Mouse (Mus musculus) kidney, adult 18-20 months (tissue): ENCODE results near the gene Plcl2.
"Not testable (repeated sequence)": the region's sequence is repeated elsewhere in the genome, so short reads cannot be mapped to it uniquely, and the experiment has no call there.

Source experiments
- DNase-seq: peaks from one replicate; pipeline ENCODE4 v3.0.0; 2021

The Plcl2 gene

DNA sequence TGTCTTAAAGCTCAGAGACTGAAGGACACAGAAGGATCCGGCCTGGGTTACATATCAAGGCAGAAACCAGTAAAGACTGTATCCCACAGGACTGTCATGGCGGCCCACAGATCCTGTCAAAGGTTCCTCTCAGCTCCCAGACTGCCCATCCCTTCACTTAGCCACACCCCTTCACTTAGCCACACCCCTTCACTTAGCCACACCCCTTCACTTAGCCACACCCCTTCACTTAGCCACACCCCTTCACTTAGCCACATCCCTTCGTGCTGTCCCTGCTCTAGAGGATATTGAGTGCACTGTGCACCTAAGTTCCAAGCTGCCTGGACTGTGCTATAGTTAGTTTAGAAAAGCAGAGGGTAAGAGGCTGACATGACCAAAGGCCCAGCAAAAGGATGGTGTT, 118.5 kb downstream of the Plcl2 start:
- DNase-seq = no peak

DNA sequence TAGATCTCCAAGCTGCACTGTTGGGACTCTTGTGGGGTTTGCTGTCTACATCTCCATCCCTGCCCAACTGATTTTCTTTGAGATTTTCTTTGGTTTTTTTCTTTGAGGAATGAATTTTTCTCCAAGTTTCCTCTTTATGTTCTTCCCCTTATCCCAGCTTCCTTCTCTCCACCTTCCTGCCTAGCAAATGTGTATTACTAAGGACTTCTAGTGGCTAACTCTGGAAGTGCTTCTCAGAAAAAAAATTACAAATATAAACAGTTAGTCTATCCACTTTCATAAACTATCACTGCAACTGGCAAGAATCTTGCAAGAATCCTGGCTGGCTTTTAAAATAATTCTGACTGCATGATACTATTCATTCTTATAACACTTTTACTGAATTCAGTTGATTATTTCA, 119.5 kb downstream of the Plcl2 start:
- no peak for DNase-seq

DNA sequence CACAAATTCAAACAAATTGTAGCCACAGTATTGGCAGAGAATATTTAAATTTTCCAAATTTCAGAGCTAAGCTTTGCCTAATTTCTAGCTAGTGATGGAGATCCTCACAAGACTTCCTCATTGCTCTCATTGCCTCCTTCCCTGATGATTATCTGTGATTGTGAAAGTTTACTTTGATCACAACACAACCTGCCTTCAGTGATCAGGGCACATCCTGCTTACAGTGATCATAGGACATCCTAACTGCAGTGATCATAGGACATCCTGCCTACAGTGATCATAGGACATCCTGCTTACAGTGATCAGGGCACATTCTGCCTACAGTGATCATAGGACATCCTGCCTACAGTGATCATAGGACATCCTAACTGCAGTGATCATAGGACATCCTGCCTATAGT, 121.8 kb downstream of the Plcl2 start:
- not testable (repeated sequence) for DNase-seq

DNA sequence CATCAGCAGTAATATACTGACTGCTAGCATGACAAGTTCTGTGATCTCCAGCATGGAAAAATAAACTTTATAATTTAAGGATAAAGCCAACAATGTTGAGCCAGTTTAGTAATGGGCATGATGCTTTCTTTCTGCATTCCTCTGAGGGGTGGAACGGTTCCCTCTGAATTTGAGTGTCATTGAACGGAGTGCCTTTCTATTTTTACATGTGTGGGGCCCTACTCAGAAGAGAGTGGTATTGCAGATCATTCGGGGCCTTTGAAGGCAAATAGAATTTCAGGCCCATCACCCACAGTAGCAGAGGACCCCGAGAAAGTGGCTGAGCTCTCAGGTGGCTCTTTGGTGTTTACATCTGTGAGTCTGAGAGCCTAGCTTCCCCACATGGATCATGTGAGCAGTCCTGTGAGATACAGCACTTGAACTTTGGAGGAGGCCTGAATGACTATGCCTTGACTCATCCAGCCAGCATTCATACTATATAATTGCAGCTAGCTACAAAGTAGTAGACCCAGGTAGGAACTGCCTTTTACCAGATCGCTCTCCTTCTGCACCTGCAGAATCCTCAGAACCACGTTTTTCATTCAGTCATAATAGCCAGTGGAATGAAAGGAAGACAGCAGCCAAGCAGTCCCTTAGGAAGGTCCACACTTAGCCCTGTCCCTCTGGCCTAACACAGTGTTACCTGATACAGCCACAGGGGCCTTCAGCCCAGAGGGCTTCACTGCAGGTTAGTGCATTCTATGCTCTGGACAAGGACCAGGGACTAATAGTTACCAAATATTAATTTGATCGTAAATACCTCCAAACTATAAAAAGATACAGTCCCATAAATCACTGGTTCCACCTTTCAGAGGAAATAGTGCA, 125.0 kb downstream of the Plcl2 start:
- DNase-seq = no peak

DNA sequence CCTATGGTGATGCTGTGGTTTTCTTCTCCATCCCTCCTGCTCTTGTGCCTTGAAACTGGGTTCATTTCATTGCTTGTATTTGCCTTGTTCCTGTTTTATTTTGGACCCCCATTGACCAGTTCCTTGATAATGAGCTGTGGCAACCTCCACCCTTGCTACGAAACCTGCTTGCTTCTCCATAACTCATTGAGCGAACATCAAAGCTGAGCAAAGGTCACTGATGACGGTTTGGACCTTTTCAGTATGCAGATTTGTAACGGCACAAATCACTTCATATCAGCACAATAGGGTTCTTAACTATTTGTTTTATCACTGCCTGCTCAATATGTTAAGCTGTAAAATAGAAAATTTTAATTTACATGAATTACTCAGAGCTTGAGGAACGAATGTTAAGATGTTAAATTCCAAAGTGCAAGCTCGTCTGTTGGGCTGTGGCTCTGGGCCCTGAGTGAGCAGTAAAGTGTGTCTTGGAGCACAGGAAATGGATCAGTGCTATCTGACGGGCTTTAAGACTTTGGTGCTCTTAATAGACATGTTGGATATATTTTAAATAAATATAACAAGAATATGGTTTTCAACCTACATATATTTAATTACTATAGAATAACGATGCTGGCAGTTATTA, 126.9 kb downstream of the Plcl2 start:
- no peak for DNase-seq

DNA sequence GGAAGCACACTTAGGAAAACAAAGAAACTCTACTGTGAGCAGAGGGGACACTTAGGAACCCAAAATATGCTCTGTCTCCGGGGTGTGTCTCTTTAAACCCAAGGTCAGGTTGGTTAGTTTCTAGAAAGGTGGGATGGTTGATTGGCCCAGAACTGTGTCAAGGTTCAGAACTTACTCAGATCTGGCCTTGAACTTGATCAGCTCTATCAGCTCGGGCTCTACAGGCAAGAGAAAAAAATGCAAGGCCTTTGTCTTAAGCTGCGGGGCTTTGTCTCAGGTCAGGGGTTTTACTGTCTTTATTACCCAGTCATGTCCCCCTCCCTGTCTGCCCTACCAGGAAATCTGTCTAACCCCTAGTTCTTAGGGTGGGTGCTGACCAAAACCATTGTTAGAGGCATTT, 129.6 kb downstream of the Plcl2 start:
- DNase-seq = no peak

DNA sequence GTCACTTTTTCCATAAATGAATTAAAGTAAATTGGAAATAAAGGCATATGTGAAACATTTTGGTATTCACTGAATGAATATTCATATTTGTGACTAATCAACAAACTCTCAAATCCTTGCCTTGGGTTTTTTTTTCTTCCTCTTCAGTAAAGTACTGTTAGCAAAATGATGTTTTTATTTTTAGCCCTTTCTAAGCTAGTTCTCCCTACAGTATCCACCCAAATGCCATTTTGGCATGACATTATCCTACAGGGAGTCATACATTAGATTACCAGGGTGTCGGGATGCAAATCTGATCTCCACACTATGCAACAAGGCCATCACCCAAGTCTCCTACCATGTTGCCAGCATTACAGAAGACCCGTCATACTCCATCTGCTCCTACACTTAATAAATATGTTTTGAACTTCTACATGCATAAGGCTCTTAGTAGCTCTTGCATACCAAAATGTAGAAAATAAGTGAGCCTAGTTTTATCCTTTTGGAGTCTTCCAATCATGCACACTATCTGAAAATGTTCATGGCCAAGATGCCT, 131.9 kb downstream of the Plcl2 start:
- DNase-seq = no peak

DNA sequence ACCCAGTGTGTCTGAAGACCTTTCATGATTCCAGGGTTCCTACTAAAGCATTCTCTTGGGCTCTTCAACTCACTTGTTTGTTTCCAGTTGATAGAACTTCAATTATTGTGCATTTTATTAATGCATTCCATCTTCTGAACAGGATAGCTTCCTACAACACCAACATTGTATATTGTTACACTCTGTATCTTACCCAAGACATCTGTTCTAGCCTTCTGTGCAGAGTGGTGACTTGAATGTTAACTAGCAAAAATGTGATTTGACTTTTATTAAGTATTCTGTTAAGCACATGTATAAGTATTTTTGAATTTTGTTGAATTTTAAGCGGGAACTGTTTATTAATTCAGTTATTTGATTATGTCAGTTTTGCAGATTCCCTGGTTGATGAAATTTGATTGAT, 132.7 kb downstream of the Plcl2 start:
- DNase-seq = no peak

DNA sequence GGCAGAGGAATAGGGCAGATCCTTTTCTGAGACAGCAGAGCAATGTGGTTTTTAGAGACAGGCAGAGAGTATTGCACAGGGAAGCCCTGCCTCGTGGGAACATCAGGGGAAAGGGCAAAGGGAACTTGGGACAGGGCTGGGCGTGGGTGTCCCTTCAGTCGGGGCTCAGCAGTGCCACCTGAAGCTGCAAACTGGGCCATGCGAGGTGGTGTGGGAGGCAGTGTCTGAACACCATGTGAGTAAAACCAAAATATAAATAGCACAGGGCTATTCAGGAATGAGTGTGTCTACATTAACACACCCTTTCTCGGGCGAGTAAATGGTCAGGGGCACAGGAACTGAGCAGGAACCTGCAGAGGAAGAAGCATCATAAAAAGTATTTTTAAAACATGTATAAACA, 134.2 kb downstream of the Plcl2 start:
- no peak for DNase-seq

DNA sequence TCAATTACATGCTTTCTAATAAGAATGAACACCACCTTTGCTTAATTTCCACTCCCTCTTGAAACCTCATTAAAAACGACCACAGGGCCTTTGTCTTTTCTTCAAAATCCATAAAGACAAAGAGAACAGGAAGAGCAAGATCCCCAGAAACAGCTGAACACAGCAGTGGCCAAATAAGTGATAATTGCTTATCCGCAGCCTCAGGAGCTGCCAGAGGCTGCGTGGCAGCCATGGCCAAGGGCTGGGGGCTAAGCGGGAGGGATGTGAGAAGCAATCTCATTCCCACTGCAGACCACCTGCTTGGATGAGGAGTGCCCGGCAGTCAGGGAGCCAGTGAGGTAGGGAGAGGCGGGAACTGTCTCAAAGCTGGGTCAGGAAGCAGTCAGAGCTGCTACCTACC, 134.8 kb downstream of the Plcl2 start:
- no peak for DNase-seq

DNA sequence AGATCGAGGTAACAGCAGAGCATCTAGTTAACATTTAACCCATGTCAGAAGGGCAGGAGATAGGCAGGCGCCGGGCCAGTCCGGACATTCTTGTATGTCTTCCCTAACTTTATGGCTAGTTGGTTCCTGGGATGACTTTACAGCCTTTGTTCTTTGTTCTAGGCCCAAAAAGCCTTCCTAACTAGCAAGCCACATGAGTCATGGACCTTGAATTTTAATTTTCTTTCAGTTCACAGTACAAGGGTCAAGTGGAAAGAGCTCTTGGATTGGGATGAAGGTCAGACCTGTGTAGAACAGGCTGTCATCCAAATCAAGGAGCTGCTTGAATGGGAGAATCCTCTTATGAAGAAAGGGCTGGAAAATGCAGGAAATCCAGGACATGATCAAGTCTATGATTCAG, 138.9 kb downstream of the Plcl2 start:
- DNase-seq = not testable (repeated sequence)

DNA sequence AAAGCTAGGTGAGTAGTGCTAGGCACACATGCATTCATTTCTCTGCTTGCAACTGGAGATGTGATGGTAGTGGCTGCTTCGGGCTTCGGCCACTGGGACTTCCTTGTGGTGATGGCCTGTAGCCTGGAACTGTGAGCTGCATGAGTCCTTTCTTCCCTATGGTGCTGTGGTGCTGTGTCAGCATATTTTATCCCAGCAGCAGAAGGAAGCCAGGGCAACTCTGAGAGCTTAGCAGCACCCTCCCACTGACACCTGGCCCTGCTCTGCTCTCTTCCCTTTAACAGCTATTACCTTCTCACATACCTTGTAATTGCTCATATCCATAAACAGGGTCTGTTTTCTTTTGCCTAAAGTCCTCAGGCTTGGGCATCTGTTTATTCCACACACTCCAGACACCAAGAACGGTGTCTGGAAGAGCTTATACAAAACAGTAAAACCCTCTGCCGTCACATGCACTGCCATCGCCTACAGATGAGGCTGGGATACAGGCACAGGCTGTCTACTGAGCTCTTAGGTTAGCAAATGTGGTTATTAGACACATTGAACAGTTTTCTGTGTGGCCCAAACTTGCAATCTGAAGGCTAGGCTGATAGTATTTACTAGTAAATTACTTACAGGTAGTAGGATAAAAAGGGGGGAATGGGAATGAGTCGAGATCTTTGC, 139.7 kb downstream of the Plcl2 start:
- no peak for DNase-seq

DNA sequence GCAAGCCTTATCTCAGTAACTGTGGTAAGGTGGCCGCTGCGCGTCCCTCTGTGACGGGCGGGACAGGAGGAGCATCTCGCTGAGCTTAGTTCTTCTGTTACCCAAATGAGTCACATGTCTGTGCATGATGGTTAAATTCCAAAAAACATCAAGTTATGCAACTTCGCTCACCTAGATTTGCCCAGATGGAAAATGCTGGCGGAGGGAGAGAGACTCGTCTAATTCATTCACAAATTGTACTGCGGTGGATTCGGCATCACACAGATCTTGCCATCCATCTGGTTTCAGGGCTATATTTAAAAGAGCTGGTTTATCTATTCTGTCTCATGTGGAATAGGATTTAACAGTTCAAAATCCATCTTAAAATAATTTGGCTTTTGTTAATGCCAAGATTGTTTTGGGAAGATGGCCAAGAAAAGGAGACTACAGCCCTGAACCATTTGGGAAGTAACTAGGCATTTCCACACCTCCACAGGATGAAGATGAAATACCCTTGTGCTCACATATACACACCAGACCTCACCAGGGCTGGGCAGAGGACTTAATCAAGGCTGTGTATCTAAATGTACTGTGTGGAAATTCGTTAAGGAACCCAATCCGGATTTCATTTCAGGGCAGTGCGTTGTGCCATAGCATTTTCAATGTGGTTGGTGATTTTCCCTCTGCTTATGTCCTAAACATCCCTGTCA, 141.5 kb downstream of the Plcl2 start:
- DNase-seq = no peak

DNA sequence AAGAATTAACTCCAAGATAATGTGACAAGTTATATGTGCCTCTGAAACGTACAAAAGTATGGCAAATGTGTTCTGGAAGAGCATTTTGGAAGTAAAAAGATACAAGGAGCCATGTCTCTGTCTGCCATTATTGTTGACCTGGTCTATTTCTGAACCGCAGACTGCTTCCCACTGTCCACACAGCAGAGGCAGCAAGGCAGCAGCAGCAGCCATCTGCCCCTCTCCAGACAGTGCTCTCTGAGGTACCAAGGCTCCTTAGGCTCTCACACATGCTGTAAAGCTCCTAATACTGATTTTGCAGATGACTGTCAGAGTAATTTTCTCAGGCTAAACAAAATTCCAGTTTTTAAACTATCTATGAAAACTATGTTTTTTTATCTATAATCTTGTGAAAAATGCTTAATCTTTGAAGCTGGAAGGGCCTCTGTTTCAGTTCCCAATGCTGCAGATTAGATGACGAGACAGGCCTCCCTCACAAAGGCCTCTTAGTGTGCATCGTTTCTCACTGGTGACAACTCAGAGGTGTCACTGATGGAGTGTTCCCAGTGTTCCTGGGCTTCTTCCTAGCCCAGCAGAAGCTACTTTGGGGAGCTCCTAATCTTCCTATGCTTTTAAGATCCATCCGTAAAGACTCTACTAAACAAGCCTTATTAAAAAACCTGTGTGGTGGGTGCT, 145.7 kb downstream of the Plcl2 start:
- DNase-seq = no peak

DNA sequence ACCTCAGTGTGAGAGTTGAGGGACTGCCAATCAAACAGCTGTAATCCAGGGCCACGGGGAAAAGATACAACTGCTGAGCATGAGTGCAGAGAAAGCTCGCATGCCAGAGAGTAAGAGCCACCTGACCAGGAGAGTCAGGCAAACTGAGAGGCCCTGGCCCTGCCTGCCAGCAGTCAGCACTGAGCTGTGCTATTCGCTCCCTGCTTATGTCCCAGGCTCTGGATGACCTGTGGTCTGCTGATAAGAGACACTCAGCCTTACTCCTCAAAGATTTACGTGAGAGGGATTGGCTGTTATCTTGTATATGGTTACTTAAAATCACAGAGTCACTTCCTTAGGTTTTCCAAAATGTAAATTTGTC, 146.2 kb downstream of the Plcl2 start:
- DNase-seq = no peak

DNA sequence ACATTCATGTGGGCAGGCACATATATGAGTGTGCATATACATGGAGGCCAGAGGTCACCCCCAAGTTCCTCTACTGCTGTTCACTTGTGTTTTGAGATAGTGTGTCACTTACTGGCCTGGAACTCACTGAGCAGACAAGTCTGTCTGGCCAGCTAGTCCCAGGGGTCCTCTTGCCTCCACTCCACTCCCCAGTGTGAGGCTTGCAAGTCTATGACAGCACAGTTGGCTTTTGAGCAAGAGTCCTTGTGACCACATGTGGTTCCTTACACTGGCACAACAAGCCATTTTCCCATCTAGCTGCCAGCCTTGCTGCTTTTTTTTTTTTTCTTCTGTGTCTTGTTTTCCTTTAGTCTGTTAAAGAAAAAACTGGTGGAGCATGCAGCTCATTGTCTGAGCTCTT, 148.1 kb downstream of the Plcl2 start:
- no peak for DNase-seq

DNA sequence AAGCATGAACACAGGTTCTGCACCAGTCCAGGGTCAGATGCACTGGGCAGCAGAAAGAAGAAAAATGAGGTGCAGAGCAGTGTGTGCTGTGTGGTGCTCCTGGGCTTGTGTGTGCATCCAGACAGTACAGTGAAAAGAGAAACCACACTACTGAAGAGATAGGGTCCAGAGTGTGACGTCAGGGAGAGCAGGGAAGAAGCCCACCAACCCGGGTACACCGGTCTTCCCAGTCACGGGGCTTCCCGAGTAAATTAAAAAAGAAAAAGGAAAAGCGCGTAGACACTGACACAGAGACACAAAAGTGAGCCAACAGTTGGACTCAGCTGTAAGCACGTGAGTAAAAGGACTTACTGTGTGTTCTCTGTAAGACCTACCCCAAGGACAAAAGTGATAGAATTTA, 149.7 kb downstream of the Plcl2 start:
- no peak for DNase-seq

DNA sequence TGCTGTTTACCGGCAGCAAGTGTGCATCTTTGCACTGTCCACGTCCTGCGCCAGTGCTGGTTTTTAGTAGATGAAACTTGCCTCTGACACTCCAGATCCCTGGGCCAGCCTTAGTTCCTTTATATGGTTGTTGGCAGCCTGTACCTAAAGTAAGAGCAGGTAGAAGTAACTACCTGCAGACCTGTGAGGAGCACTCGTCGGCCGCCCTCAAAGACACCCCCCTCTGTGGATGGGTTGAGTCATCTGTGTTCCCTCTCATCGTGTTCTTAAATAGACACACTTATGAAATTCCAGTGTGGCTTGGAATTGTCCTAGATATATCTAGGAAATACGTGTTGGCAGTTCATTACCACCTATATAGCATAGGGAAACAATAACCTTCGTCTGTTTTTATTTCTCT, 158.4 kb downstream of the Plcl2 start:
- no peak for DNase-seq

DNA sequence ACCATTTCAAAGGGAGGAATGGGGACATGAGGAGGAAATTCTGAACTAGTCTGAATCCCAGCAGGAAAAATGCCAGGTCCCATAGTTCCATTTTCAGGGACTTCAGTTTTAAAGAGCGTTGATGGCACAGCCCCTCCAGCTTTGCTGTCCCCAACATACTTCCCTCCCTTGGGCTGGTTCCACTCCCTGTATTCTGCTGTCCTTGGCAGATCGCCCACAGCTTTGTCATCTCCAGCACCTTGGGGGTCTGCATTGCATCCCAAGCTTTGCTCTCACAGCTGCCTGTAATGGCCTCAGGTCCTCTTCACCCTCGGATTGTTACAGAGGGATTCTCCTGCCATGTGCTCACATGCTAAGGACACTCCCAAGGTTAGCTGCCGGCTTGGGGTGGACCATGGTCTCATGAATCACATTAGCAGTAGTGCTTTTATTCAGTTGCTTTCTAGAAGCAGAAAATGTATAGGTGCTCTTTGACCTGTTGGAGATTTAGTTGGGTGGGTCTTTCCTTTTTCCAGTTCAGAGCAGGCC, 159.5 kb downstream of the Plcl2 start:
- DNase-seq = no peak

DNA sequence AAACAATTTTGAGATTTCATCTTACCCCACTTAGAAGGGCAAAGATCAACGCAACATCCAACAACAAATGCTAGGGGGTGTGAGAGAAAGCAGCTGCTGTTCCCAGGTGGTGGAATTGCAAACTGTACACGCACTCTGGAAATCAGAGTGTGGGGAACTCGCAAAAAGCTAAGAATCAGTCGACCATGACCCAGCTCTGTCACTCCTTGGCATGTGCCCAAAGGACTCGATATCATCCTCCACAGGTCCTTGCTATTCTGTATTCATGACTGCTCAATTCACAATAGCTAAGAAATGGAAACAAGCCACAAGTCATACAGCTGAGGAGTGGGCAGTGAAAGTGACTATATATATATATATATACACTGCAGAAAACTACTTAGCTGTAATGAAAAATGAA, 162.2 kb downstream of the Plcl2 start:
- DNase-seq = no peak

DNA sequence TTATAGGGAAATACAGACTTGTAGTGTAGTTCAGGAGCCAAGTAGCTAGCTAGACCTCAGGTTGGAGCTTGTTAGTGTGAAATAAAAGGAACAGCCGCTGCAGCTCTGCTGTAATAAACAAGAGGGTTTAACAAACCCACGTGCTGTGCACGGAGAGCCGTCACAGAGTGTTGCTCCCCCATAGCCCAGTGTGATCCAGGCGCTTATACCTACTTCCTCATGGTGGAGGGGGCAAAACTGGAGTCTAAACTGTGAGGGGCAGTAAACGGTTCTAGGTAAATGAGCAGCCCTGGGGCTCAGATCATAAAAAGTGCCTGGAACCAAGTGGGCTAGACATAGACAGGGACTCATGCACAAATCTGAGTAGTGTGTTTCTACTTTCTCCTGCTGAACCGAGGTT, 165.4 kb downstream of the Plcl2 start:
- DNase-seq = no peak

DNA sequence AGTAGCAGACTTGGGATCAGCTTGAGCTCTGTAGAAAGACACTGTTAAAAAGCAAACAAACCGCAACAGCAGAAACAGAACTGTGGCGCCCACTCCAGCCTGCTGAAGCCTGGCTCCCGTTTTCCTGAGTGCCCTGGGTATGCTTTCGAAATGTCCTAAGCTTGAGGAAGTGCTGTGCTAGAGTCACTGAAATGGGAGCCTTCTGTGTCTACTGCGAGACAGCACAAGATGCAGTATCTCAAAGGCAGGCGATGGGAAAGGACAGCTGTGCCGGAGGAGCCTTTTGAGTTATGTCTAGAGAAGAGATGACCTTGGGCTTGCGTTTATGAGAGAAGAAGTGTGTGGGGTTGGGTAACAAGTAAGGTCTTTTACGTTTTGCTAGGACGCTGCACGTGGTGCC, 166.0 kb downstream of the Plcl2 start:
- DNase-seq = no peak

DNA sequence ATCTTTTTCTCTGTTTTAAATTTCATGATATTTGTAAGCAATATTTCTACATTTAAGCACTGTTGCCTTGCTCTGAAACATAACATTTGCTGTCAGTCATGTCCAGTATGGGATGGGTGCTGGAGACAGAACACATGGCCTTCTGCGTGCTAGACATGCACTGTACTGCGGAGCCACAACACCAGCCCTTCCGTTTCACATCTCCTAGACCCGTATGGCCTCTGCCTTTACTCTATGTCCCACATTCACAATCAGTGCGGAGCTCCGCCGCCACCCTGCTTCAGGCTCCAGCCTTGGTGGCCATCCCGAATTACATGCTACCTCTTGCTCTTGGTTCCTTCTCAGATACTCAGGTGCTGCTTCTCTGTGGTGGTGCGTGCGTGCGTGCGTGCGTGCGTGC, 168.1 kb downstream of the Plcl2 start:
- DNase-seq = no peak
